Mouse (Mus musculus): ENCODE measurements around the gene Mab21l2. TPM values are rescaled to one million over a fixed set of nuclear protein-coding genes. Genes with fewer than 3 reads are reported as not detected.

Mab21l2 gene
- 104 and 235 TPM in 2 replicates for polyA plus RNA-seq (2016; fragmentation: Nextera tagmentation; extraction: Ambion mirVana)

DNA sequence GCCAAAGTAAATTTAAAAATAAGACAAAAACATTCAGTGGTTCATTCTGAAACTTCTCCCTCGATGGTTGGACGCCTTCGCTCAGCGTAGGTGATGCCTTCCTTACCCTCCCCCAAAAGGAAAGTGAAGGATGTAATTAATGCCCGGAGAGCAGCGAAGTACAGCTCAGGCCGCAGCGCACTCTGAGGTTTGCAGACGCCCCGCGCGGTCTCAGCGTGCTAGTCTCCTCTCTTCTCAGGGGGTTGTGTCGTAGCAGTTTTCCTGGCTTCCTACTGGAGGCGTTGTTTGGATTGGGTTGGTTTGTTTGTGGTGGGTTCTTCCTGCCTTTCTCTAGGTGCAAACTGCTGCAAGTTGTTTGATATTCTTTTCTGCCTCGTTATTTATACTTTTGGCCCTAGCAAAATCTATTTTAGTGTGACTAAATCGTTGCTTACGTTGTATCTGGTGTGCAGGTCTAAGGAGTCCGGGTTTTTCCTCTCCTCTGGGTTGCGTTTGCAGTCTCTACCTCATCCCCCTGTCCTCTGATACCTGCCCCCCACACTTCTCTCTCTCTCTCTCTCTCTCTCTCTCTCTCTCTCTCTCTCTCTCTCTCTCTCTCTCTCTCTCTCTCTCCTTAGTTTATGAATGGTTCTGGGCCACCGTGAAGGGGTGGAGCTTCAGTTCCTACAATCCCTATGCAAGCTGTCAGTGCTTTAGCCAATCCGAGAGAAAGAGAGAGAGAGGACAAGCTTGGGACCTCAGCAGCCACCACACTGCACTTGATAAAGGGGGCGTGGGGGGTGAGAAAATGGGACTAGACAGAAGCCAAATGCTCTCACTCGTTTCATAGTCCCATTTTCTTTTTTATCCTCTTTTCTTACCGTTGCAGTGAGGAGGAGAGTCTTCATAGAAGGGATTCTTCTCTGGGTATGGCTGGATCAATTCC is at the start of gene Mab21l2:
Gene Mab21l2, minus strand, starts transcription at position 539 of the 925 bp plus-strand sequence.
- Histone ChIP-seq H3K27me3 (ENCODE audit: low read depth, poor library complexity, severe bottlenecking) (no peaks in the 10 kb centered on the region), H3K27ac (peak within 1 kb of the TSS; percentile 98), H3K4me3 (peak within 1 kb of the TSS; percentile 77), H3K4me1 (peaks cover 42% of the 10 kb centered on the region), H3K36me3 (peaks cover 6% of the 10 kb centered on the region; the same call in 1 of the 2 replicates), H3K9me3 (replicated peaks) (no peaks in the 10 kb centered on the region)
- under 1% methylated on average over 25 of the region's 25 CpGs for WGBS
- peak; percentile 79 for DNase-seq (ENCODE audit: low spot score)

DNA sequence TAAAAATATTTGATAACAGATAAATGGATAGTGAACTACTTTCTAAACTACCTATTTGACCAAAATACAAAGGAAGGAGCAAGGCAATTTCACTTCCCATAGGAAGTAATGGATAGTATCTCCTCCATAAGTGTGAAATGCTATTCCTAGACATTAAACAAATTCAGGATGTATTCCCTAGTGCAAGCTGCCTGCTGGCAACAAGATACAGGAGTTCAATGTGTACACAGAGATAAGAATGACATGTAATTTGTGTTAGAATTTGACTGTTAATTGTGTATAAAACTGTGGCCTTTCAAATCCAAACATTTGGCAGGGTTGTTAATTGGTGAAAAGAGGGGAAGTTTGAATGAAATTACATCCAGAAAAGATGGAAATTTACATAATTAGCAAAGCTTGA is 26.9 kb upstream of the Mab21l2 start:
- H3K27me3 ChIP-seq (ENCODE audit: low read depth, poor library complexity, severe bottlenecking) = no peaks in the 10 kb centered on the region
- no peak for DNase-seq (ENCODE audit: low spot score)
- no peak overlapping the region for H3K27ac ChIP-seq
- no peaks in the 10 kb centered on the region for H3K9me3 ChIP-seq (replicated peaks)
- 0 out of 2 replicates have a peak, but pooled peaks cover 3% of the 10 kb centered on the region for H3K4me1 ChIP-seq
- no peak overlapping the region for H3K4me3 ChIP-seq
- no peaks in the 10 kb centered on the region for H3K36me3 ChIP-seq

DNA sequence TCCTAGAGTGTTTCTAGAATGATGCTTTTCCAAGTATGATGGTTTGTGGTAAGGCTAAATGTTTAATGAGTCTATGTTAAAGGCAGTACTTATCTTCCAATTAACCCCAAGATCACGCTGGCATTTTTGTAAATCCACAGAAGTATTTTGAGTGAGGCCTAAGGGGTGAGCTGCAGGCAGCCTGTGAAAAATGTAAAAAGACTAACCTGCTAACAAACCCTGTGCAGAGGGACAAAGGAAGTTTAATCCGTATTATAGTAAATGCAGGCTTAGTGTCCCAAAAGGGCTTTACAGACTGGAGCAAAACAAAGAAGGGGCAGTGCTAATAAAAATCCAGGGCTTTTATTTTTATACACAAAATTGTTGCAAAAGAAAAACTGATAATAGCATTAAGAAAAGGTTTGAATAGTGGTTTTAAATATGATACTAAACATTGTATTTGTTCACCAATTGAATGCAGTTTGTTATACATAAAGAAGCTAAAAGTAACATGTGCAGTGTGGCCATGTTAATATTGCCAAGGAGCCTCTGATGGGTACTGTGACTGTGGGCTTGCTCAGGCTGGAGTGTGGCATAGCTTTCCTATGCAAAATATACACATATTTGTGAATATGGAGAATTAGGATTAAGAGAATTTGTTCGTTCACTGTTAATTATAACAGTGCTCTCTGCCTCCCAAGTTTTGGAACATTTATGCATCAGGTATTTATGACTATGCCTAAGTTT is 24.3 kb upstream of the Mab21l2 start:
- DNase-seq (ENCODE audit: low spot score) = no peak
- H3K27ac ChIP-seq = no peak overlapping the region
- H3K36me3 ChIP-seq = no peaks in the 10 kb centered on the region
- H3K4me3 ChIP-seq = no peak overlapping the region
- H3K9me3 ChIP-seq (replicated peaks) = no peaks in the 10 kb centered on the region
- H3K4me1 ChIP-seq = 0 out of 2 replicates have a peak, but pooled peaks cover 3% of the 10 kb centered on the region
- no peaks in the 10 kb centered on the region for H3K27me3 ChIP-seq (ENCODE audit: low read depth, poor library complexity, severe bottlenecking)
- 66% methylated on average over 3 of the region's 3 CpGs for WGBS

DNA sequence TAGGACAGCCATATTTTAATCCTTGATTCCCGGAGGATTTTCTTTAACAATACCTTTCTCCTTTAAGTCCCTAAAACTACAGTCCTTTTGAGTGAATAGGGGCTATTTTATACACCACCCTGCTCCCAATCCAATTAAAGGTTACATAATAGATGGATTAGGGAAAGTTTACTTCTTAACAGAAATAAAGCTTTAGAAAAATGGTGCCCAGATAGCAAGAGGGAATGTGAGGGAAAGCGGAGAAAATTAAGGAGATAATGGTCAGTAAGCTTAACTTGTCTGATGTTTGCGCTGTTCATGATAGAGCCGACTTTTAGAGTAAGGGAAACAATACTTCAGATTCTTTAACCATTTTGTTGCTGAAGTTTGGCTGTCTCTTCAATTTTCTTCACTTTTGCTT is 23.1 kb upstream of the Mab21l2 start:
- no peak overlapping the region for H3K4me3 ChIP-seq
- WGBS = 68% methylated on average over 4 of the region's 4 CpGs
- no peak overlapping the region for H3K27ac ChIP-seq
- no peaks in the 10 kb centered on the region for H3K36me3 ChIP-seq
- no peaks in the 10 kb centered on the region for H3K9me3 ChIP-seq (replicated peaks)
- no peaks in the 10 kb centered on the region for H3K27me3 ChIP-seq (ENCODE audit: low read depth, poor library complexity, severe bottlenecking)
- no peak for DNase-seq (ENCODE audit: low spot score)
- H3K4me1 ChIP-seq = 0 out of 2 replicates have a peak, but pooled peaks cover 3% of the 10 kb centered on the region

DNA sequence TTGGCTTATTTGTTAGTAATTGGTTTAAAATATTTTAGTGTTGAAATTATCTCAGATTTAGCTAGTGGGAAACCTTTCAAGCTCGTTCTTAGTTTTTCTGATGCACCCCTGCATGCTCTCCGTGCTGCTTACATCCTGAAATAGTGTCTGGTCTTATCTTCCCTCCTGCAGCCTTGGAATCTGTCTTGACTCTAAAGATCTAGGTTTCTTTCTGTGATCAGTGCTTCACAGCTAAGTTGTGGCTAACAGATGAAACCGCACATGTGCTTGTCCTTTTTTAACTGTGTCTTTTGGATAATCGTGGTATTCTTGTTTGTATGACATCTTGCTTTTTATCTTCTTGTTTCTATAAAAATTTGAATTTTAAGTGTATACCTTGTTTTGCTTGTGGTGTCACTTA is 18.9 kb upstream of the Mab21l2 start:
- Histone ChIP-seq H3K4me3 (no peak overlapping the region), H3K4me1 (no peaks in the 10 kb centered on the region), H3K36me3 (no peaks in the 10 kb centered on the region), H3K9me3 (replicated peaks) (no peaks in the 10 kb centered on the region), H3K27me3 (ENCODE audit: low read depth, poor library complexity, severe bottlenecking) (no peaks in the 10 kb centered on the region), H3K27ac (no peak overlapping the region)
- 76% methylated on average over 4 of the region's 4 CpGs for WGBS
- no peak for DNase-seq (ENCODE audit: low spot score)

DNA sequence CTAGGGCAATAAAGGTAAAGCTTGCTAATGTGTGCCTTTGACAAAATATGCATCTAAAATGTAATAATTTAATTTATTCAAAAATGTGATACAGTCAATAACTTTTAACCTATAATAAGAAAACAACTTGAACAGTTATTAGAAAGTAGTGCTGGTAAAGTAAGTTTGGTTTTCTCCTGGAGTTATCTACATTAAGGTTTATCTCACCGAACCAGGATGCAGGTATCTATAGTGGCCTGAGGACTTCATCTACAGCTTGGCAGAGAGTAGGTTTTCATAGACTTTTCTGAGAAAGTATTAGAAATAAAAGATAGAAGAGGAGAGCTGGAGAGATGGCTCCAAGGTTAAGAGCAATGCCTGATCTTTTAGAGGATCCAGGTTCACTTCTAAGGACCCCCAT is 13.0 kb upstream of the Mab21l2 start:
- 98% methylated on average over 1 of the region's 1 CpGs for WGBS
- DNase-seq (ENCODE audit: low spot score) = no peak
- no peak overlapping the region for H3K27ac ChIP-seq
- H3K4me3 ChIP-seq = no peak overlapping the region
- H3K36me3 ChIP-seq = no peaks in the 10 kb centered on the region
- H3K9me3 ChIP-seq (replicated peaks) = no peaks in the 10 kb centered on the region
- peaks cover 9% of the 10 kb centered on the region for H3K4me1 ChIP-seq
- H3K27me3 ChIP-seq (ENCODE audit: low read depth, poor library complexity, severe bottlenecking) = no peaks in the 10 kb centered on the region

DNA sequence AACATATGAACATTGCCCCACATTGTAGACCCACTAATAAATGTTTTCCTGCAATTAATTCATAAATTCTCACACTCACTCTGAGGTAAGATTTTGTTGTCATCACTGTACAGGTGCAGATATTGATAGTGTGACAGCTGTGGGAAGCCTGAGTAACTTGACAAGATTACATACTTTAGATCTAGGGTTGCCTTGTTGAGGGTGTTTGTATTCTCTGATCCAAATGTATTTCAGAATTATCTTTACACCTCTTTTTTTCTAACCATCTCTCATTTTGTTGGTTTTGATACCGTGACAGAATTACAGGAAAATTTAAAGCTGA is 12.6 kb upstream of the Mab21l2 start:
- H3K27ac ChIP-seq = no peak overlapping the region
- H3K4me1 ChIP-seq = peaks cover 11% of the 10 kb centered on the region
- no peak overlapping the region for H3K4me3 ChIP-seq
- 97% methylated on average over 1 of the region's 1 CpGs for whole genome bisulfite sequencing
- H3K9me3 ChIP-seq (replicated peaks) = no peaks in the 10 kb centered on the region
- no peaks in the 10 kb centered on the region for H3K27me3 ChIP-seq (ENCODE audit: low read depth, poor library complexity, severe bottlenecking)
- H3K36me3 ChIP-seq = no peaks in the 10 kb centered on the region
- no peak for DNase-seq (ENCODE audit: low spot score)

DNA sequence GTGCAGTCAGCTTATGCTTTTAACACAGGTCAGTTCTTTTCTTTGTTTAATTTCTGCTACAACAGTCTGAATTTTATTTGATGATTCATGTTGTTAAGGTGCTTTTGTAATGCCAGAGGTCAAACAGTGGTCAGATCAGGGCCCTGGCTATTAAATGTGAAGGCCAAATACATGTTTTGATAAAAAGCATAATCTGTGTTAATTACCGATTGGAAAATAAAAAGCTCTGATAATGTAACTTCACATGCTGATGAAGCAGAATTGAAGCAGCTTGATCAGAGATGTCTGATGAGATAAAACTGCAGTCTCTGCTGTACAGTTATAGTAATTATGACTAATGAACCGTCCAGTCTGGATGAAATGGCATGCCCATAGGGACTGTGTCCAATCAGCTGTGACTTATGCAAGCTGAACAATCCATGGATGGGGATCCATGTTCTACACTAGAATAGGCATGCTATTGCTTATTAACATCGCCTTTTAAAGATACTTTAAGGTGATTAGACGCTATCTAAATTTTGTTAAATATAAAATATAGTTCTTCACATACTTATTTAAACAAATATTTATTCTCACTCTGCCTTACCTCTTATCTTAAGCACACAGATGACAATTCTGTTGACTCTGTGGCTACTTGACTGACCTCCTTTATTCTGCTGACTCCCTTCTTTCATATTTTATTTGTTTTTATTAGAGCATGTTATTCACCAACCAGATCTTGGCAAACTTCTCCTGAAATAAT is 12.0 kb upstream of the Mab21l2 start:
- H3K9me3 ChIP-seq (replicated peaks) = no peaks in the 10 kb centered on the region
- no peak overlapping the region for H3K4me3 ChIP-seq
- no peak for DNase-seq (ENCODE audit: low spot score)
- H3K27me3 ChIP-seq (ENCODE audit: low read depth, poor library complexity, severe bottlenecking) = no peaks in the 10 kb centered on the region
- WGBS = 89% methylated on average over 4 of the region's 4 CpGs
- no peak overlapping the region for H3K27ac ChIP-seq
- H3K36me3 ChIP-seq = no peaks in the 10 kb centered on the region
- peaks cover 11% of the 10 kb centered on the region for H3K4me1 ChIP-seq

DNA sequence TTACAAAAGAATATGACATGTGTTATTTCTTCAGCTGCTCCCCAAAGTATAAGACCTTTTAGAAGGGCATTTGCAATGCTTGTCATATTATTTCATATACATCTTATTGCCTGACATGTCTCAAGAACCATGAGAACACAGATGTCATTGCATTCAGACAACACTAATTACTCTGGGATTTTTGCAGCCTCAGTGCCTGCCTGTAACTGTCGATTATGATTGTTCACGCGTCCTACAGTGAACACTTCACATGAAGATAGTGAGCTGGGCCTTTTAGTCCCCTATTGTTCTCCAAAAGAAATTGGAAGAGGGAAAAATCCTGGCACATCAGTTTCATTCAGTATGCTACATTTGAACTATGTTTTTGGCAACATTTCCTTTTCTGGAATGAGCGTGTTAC is 11.2 kb upstream of the Mab21l2 start:
- Histone ChIP-seq H3K4me1 (peaks cover 11% of the 10 kb centered on the region), H3K36me3 (no peaks in the 10 kb centered on the region), H3K9me3 (replicated peaks) (no peaks in the 10 kb centered on the region), H3K27ac (no peak overlapping the region), H3K27me3 (ENCODE audit: low read depth, poor library complexity, severe bottlenecking) (no peaks in the 10 kb centered on the region), H3K4me3 (no peak overlapping the region)
- 95% methylated on average over 4 of the region's 4 CpGs for whole genome bisulfite sequencing
- DNase-seq (ENCODE audit: low spot score) = no peak

DNA sequence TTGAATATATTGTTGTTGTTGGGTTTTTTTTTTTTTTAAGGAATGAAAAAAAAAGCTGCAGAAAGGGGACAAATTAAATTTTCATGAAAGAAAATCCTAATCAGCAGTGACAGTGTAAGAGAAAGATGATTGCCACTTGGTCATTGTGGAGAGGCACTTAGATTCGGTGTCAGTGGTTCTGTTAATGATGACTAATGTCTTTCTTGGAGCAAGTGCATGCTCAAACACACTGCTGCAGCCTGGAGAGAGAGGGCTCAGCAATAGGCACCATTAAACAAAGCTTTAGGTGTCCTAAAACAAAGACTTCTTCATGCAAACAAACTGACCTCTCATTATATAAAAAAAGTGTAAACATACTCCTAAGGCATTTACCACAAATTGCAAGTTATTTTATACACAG is 10.5 kb upstream of the Mab21l2 start:
- Histone ChIP-seq H3K4me3 (no peak overlapping the region), H3K36me3 (no peaks in the 10 kb centered on the region), H3K27me3 (ENCODE audit: low read depth, poor library complexity, severe bottlenecking) (no peaks in the 10 kb centered on the region), H3K27ac (no peak overlapping the region), H3K4me1 (peaks cover 11% of the 10 kb centered on the region), H3K9me3 (replicated peaks) (no peaks in the 10 kb centered on the region)
- DNase-seq (ENCODE audit: low spot score) = no peak
- 33% methylated on average over 1 of the region's 1 CpGs for WGBS

DNA sequence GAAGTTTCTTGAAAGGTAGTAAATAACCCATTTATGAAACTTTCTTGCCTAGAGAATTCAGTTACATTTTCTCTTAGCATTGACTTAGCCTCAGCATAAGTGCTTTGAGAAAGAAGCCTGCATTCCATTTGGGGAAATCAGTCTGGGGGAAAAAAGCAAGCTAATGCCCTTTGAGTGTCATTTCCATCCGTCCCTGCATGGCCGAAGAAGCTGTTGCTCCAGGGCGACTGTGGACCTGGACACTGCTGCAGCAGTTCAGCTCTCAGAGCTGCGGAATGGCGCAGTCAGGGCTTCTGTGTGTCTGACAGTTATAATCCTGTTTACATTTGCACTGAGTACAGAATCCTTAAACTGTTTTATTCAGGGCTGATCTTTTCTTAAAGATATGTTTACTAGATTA is 3.7 kb upstream of the Mab21l2 start:
- Histone ChIP-seq H3K4me3 (no peak overlapping the region), H3K4me1 (peaks cover 52% of the 10 kb centered on the region), H3K9me3 (replicated peaks) (no peaks in the 10 kb centered on the region), H3K36me3 (no peaks in the 10 kb centered on the region), H3K27me3 (ENCODE audit: low read depth, poor library complexity, severe bottlenecking) (no peaks in the 10 kb centered on the region), H3K27ac (peak overlapping the region; percentile 53; the same call in 1 of the 2 replicates)
- 23% methylated on average over 5 of the region's 5 CpGs for WGBS
- DNase-seq (ENCODE audit: low spot score) = no peak

DNA sequence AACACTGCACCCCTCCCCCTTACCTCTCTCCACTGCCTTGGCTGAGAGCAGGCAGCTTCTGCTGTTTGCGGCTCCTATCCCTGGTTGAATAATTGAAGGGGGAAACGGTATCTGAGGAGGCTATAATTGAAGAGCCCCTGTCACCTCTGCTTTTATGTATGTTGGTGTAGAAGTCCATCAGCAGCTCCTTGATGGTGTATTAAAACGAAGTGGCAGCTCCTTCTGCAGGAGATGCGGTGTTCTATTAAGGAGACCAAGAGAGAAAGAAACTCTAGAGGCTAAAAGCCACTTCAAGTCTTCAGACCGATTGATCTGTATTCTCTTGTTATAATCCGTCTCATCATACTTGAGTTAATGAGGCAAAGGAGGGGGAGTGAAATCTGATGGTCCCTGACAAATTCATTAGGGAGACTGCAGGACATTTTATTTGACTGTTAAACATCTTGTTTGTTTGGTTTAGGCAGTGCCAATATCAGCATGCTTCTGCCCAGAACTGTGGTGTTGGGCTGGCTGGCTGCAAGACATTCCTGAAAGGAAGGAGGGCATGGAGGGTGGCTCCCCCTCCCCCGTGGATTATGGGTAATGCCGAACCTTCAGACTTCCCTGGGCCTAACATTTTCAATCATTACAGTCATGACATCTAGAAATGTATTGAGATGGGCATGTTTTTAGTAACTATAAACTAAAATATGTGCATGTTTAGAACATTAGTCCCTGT is 2.7 kb upstream of the Mab21l2 start:
- H3K27ac ChIP-seq = peak overlapping the region; percentile 92
- no peaks in the 10 kb centered on the region for H3K9me3 ChIP-seq (replicated peaks)
- no peaks in the 10 kb centered on the region for H3K27me3 ChIP-seq (ENCODE audit: low read depth, poor library complexity, severe bottlenecking)
- peak overlapping the region; percentile 77 for H3K4me3 ChIP-seq
- peak; percentile 63 for DNase-seq (ENCODE audit: low spot score)
- H3K36me3 ChIP-seq = peaks cover 6% of the 10 kb centered on the region; the same call in 1 of the 2 replicates
- WGBS = 3% methylated on average over 8 of the region's 8 CpGs
- H3K4me1 ChIP-seq = peaks cover 42% of the 10 kb centered on the region

Measured in limb, embryonic 10.5 days (tissue).